Mouse (Mus musculus): ENCODE data around the gene Lce1a2.
A peak's percentile ranks its signal among the peaks of the same experiment; 100 is the strongest.

Lce1a2 gene

GRCm38 (mm10) chr3:92670215-92670614 is at the start of gene Lce1a2:
Gene Lce1a2 (minus strand): TSS chr3:92670315.
- no peak for DNase-seq

- no peak for DNase-seq
Measured at GRCm38 (mm10) chr3:92715122-92715521, 45.0 kb upstream of the Lce1a2 start.

- no peak for DNase-seq
Measured at GRCm38 (mm10) chr3:92708974-92709373, 38.9 kb upstream of the Lce1a2 start, which contains the start of gene Lce1e. Gene Lce1e (minus strand): TSS chr3:92709074.

GRCm38 (mm10) chr3:92694613-92695012 is 24.5 kb upstream of the Lce1a2 start:
- no peak for DNase-seq

- DNase-seq = no peak
Measured at GRCm38 (mm10) chr3:92691688-92692087, 21.6 kb upstream of the Lce1a2 start.

GRCm38 (mm10) chr3:92689154-92689553 is 19.0 kb upstream of the Lce1a2 start:
- DNase-seq = peak; percentile 14

GRCm38 (mm10) chr3:92687110-92687509 is 17.0 kb upstream of the Lce1a2 start, which contains the start of gene Lce1d:
Gene Lce1d (minus strand): TSS chr3:92687210.
- no peak for DNase-seq

- no peak for DNase-seq
Measured at GRCm38 (mm10) chr3:92678947-92679346, 8.8 kb upstream of the Lce1a2 start, which contains the start of gene Lce1c. Gene Lce1c (plus strand): TSS chr3:92679247.

GRCm38 (mm10) chr3:92656826-92657225 is 13.3 kb downstream of the Lce1a2 start, which contains the start of gene Lce1b:
Gene Lce1b (minus strand): TSS chr3:92656926.
- DNase-seq = no peak

- DNase-seq = no peak
Measured at GRCm38 (mm10) chr3:92648207-92648606, 21.9 kb downstream of the Lce1a2 start, which contains the start of gene Lce1a1. Gene Lce1a1 (minus strand): TSS chr3:92648307.

GRCm38 (mm10) chr3:92639854-92640253 is 30.3 kb downstream of the Lce1a2 start:
- DNase-seq = no peak

GRCm38 (mm10) chr3:92638653-92638991 is 31.5 kb downstream of the Lce1a2 start:
- no peak for DNase-seq

GRCm38 (mm10) chr3:92637745-92638652 is 32.1 kb downstream of the Lce1a2 start:
- peak; percentile 36 for DNase-seq

GRCm38 (mm10) chr3:92621560-92621959 is 48.6 kb downstream of the Lce1a2 start, which contains the start of gene Lce6a:
Gene Lce6a (minus strand): TSS chr3:92621660.
- no peak for DNase-seq
